Comparison of ENCODE assay signal across 14 mouse cellular contexts in the genomic region with DNA sequence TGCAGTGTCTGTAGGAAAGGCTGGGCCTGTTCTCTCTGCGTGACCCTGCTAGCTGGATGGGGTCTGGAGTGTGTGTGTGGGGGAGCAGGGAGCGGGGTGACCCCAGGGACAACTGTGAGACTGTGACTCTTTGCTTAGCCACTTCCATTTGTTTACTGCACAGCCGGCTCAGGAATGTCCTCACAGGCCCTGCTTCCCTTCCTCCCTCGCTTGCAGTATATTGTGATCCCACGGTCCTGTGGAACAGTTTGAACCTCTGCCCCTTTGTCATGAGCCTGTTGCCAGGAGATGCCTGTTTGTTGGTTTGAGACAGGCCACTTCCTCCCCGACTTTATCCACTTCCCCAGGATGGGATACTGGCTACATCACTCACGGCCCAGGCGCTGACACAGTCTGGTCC. TPM values are rescaled to one million over a fixed set of nuclear protein-coding genes. Genes with fewer than 3 reads are reported as not detected.
DNase-seq lines count a peak whose midpoint lies in the region; ATAC-seq lines count a peak whose summit lies in the region.
"Had no signal": no experiment of that assay in that cellular context is flagged by ENCODE, and none has a peak within 500 bp of the region (broad histone marks: within the 10 kb centered on the region; RNA-seq: fewer than 3 reads in every experiment).

No protein-coding gene starts in this region.

- no peak for ATAC-seq in forebrain, embryonic 15.5 days (replicated peaks)
- no peak for ATAC-seq in kidney, embryonic 15.5 days (replicated peaks; ENCODE audit: low FRiP score)
- ATAC-seq in liver, embryonic 13.5 days (ENCODE audit: low read depth), result peak; percentile 36; the same call in 1 of the 2 replicates
- no peak for ATAC-seq in midbrain, embryonic 15.5 days (replicated peaks)
- ATAC-seq: activated CD4-positive, CD25-positive, alpha-beta regulatory T cell, adult 4 months had no signal

- H3K9me3 ChIP-seq in forebrain, embryonic 10.5 days, result no peaks in the 10 kb centered on the region; the same call in 1 of the 2 replicates
- H3K9me3 ChIP-seq in forebrain, embryonic 15.5 days, result no peaks in the 10 kb centered on the region
- no peaks in the 10 kb centered on the region for H3K9me3 ChIP-seq in kidney, embryonic 15.5 days (replicated peaks)
- H3K9me3 ChIP-seq in liver, embryonic 13.5 days (replicated peaks), result no peaks in the 10 kb centered on the region
- no peaks in the 10 kb centered on the region for H3K9me3 ChIP-seq in midbrain, embryonic 15.5 days
- H3K9me3 ChIP-seq: hindbrain, embryonic 13.5 days had no signal

- no peak overlapping the region for H3K4me2 ChIP-seq in forebrain, embryonic 15.5 days (replicated peaks)
- no peak overlapping the region for H3K4me2 ChIP-seq in kidney, embryonic 15.5 days
- no peak overlapping the region for H3K4me2 ChIP-seq in liver, embryonic 13.5 days
- no peak overlapping the region for H3K4me2 ChIP-seq in midbrain, embryonic 15.5 days
- H3K4me2 ChIP-seq: hindbrain, embryonic 13.5 days had no signal

- no peaks in the 10 kb centered on the region for H3K27me3 ChIP-seq in forebrain, embryonic 10.5 days (ENCODE audit: poor library complexity, severe bottlenecking)
- no peaks in the 10 kb centered on the region for H3K27me3 ChIP-seq in forebrain, embryonic 15.5 days
- no peaks in the 10 kb centered on the region for H3K27me3 ChIP-seq in kidney, embryonic 15.5 days
- H3K27me3 ChIP-seq in liver, embryonic 13.5 days, result no peaks in the 10 kb centered on the region
- H3K27me3 ChIP-seq in midbrain, embryonic 15.5 days (replicated peaks), result no peaks in the 10 kb centered on the region
- H3K27me3 ChIP-seq: hindbrain, embryonic 13.5 days had no signal

- no peak for DNase-seq in forebrain, embryonic 10.5 days (ENCODE audit: extremely low spot score, low spot score)
- DNase-seq in kidney, adult 18-20 months, result no peak
- no peak for DNase-seq in liver, embryonic 13.5 days
- DNase-seq in lung, postnatal 36 days, result peak; percentile 83
- DNase-seq in MN1 (ENCODE audit: low spot score), result no peak
- DNase-seq: cerebellum, postnatal 36 days; right cerebral cortex, adult 18-20 months had no signal

- no peak overlapping the region for H3K9ac ChIP-seq in forebrain, embryonic 15.5 days (replicated peaks)
- H3K9ac ChIP-seq in kidney, embryonic 15.5 days, result no peak overlapping the region
- no peak overlapping the region for H3K9ac ChIP-seq in liver, embryonic 13.5 days
- H3K9ac ChIP-seq in midbrain, embryonic 15.5 days, result no peak overlapping the region
- H3K9ac ChIP-seq: hindbrain, embryonic 13.5 days had no signal

- H3K36me3 ChIP-seq in forebrain, embryonic 10.5 days (replicated peaks), result peaks cover 90% of the 10 kb centered on the region
- H3K36me3 ChIP-seq in forebrain, embryonic 15.5 days, result peaks cover 69% of the 10 kb centered on the region
- peaks cover 62% of the 10 kb centered on the region for H3K36me3 ChIP-seq in kidney, embryonic 15.5 days
- peaks cover 44% of the 10 kb centered on the region for H3K36me3 ChIP-seq in liver, embryonic 13.5 days
- peaks cover 62% of the 10 kb centered on the region for H3K36me3 ChIP-seq in midbrain, embryonic 15.5 days (replicated peaks)
- H3K36me3 ChIP-seq: G1E had no signal

- no peak overlapping the region for H3K4me3 ChIP-seq in forebrain, embryonic 10.5 days
- H3K4me3 ChIP-seq in forebrain, embryonic 15.5 days, result no peak overlapping the region
- H3K4me3 ChIP-seq in kidney, embryonic 15.5 days (replicated peaks), result no peak overlapping the region
- H3K4me3 ChIP-seq in liver, embryonic 13.5 days (replicated peaks), result no peak overlapping the region
- H3K4me3 ChIP-seq in midbrain, embryonic 15.5 days, result no peak overlapping the region
- H3K4me3 ChIP-seq: hindbrain, embryonic 13.5 days; layer of hippocampus, adult 2 months had no signal

- H3K27ac ChIP-seq in forebrain, embryonic 10.5 days, result 0 out of 2 replicates have a peak overlapping the region, but pooled peaks have one; percentile 25
- no peak overlapping the region for H3K27ac ChIP-seq in forebrain, embryonic 15.5 days (replicated peaks)
- H3K27ac ChIP-seq in kidney, embryonic 15.5 days, result peak overlapping the region; percentile 52
- H3K27ac ChIP-seq in liver, embryonic 13.5 days, result no peak overlapping the region
- no peak overlapping the region for H3K27ac ChIP-seq in midbrain, embryonic 15.5 days
- H3K27ac ChIP-seq: layer of hippocampus, adult 2 months had no signal

- H3K4me1 ChIP-seq in forebrain, embryonic 10.5 days, result no peaks in the 10 kb centered on the region
- no peaks in the 10 kb centered on the region for H3K4me1 ChIP-seq in forebrain, embryonic 15.5 days
- peaks cover 24% of the 10 kb centered on the region for H3K4me1 ChIP-seq in kidney, embryonic 15.5 days
- H3K4me1 ChIP-seq in liver, embryonic 13.5 days (replicated peaks), result peaks cover 14% of the 10 kb centered on the region
- H3K4me1 ChIP-seq in midbrain, embryonic 15.5 days, result no peaks in the 10 kb centered on the region
- H3K4me1 ChIP-seq: hindbrain, embryonic 13.5 days had no signal

- WGBS in forebrain, embryonic 10.5 days, result 86% methylated on average over 8 of the region's 8 CpGs
- 85% methylated on average over 8 of the region's 8 CpGs for WGBS in forebrain, embryonic 15.5 days
- 68% methylated on average over 8 of the region's 8 CpGs for WGBS in kidney, embryonic 15.5 days
- 58% methylated on average over 8 of the region's 8 CpGs for WGBS in liver, embryonic 13.5 days (ENCODE audit: insufficient replicate concordance)
- WGBS in midbrain, embryonic 15.5 days, result 85% methylated on average over 8 of the region's 8 CpGs

RNA-seq across cellular contexts. Expression of gene Specc1l, which starts 35.4 kb away (rescaled TPM):
- polyA plus RNA-seq in forebrain, embryonic 10.5 days (2016; fragmentation: Nextera tagmentation; extraction: Ambion mirVana), result 34.2 and 36.5 TPM in 2 replicates
- polyA plus RNA-seq in forebrain, embryonic 15.5 days (2015; fragmentation: Nextera tagmentation; extraction: Ambion mirVana), result 42.8 and 44.7 TPM in 2 replicates
- 31.0 and 34.1 TPM in 2 replicates for polyA plus RNA-seq in kidney, embryonic 15.5 days (2015; fragmentation: Nextera tagmentation; extraction: Ambion mirVana)
- polyA plus RNA-seq in liver, embryonic 13.5 days (2015; fragmentation: Nextera tagmentation; extraction: Ambion mirVana), result 5.6 and 7.5 TPM in 2 replicates
- polyA plus RNA-seq in midbrain, embryonic 15.5 days (2015; fragmentation: Nextera tagmentation; extraction: Ambion mirVana), result 34.6 and 37.2 TPM in 2 replicates

Comparison
In these comparisons a context has a peak if more than half of its experiments do, and no peak if none do; other contexts are left out.
1. H3K27ac ChIP-seq: peak in forebrain, embryonic 10.5 days (single experiment) and kidney, embryonic 15.5 days (single experiment); none in forebrain, embryonic 15.5 days (single experiment), liver, embryonic 13.5 days (single experiment) and midbrain, embryonic 15.5 days (single experiment).